In the genomic region with DNA sequence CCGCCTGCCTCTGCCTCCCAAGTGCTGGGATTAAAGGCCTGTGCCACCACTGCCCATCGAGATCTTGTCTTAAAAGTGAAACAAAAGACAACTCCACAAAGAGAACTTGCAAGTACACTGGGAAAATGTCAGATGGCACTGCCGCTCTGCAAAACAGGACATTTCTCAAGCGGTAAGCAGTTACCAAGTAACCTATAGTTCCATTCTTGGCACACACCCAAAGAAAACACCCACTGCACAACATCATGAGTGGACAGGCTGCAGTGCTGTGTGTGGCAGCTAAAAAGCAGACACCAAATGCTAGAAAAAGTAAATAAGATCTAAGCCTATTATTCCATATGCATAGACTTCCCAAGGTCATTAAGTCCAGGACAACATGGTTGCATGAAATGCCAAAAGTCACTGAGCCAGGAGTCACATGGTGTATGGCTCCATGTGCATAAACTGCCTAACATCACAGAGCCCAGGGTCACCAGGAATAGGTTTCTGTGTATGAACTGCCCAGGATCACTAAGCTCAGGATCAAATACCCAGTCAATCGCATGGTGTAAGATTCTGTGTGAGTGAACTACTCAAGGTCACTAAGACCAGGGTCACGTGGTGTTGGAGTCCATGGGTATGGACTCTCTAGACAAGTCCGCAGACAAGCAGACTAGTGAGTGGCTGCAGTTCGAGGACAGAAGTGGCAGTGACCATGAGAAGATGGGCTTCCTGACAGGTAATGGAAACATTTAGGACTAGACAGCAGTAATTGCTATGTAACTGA, we compare ENCODE assay signal across 14 mouse cellular contexts. TPM values are rescaled to one million over a fixed set of nuclear protein-coding genes. Genes with fewer than 3 reads are reported as not detected.
DNase-seq lines count a peak whose midpoint lies in the region; ATAC-seq and TF ChIP-seq lines count a peak whose summit lies in the region.
"Had no signal": no experiment of that assay in that cellular context is flagged by ENCODE, and none has a peak within 500 bp of the region (broad histone marks: within the 10 kb centered on the region; RNA-seq: fewer than 3 reads in every experiment).

No protein-coding gene starts in this region.

- intact Hi-C loops in heart, postnatal 10 days (cut with DNase I), result loop anchor here (2.0 kb wide), 1 partner anchor 25 kb away; no protein-coding TSS in a partner anchor

- TF ChIP-seq POLR2A in liver, adult 2 months (IDR thresholded peaks at IDR 0.05; ENCODE audit: extremely low read depth, insufficient read depth, low read length), result no peak
- no peak for TF ChIP-seq POLR2A in small intestine, adult 2 months (IDR thresholded peaks at IDR 0.05; ENCODE audit: low read depth, low read length)

- WGBS in heart, postnatal 0 days, result 65% methylated on average over 8 of the region's 8 CpGs
- 26% methylated on average over 8 of the region's 8 CpGs for WGBS in liver, adult 2 months
- WGBS in embryonic facial prominence, embryonic 15.5 days, result 87% methylated on average over 8 of the region's 8 CpGs
- WGBS in small intestine, adult 2 months, result 64% methylated on average over 8 of the region's 8 CpGs

- no peaks in the 10 kb centered on the region for H3K9me3 ChIP-seq in heart, postnatal 0 days (replicated peaks; ENCODE audit: control insufficient read depth, low read length)
- H3K9me3 ChIP-seq in embryonic facial prominence, embryonic 15.5 days (replicated peaks), result no peaks in the 10 kb centered on the region
- H3K9me3 ChIP-seq: embryonic facial prominence, embryonic 13.5 days; neural tube, embryonic 12.5 days had no signal

- no peak for TF ChIP-seq EP300 in heart, postnatal 0 days (IDR thresholded peaks at IDR 0.05; ENCODE audit: low read depth)

- DNase-seq in heart, postnatal 0 days (ENCODE audit: low spot score), result no peak
- DNase-seq in heart, postnatal 10 days, result no peak
- peak; percentile 73 for DNase-seq in liver, adult 2 months (ENCODE audit: extremely low read depth, low read depth, low spot score)
- no peak for DNase-seq in liver
- DNase-seq in c-Kit-positive CD71-positive TER-119-positive erythroid progenitor cells, embryonic 14.5 days (ENCODE audit: low spot score), result no peak
- DNase-seq: cerebellum, adult 18-20 months; right cerebral cortex, postnatal 25 days had no signal

- no peak overlapping the region for H3K4me3 ChIP-seq in heart, postnatal 0 days (ENCODE audit: low read depth, low read length)
- no peak overlapping the region for H3K4me3 ChIP-seq in liver, adult 2 months (ENCODE audit: insufficient read depth, low read depth, low read length)
- H3K4me3 ChIP-seq in embryonic facial prominence, embryonic 15.5 days (replicated peaks), result no peak overlapping the region
- no peak overlapping the region for H3K4me3 ChIP-seq in small intestine, adult 2 months (ENCODE audit: low read depth, low read length)
- H3K4me3 ChIP-seq: embryonic facial prominence, embryonic 13.5 days; neural tube, embryonic 12.5 days had no signal

- peaks cover 63% of the 10 kb centered on the region for H3K4me1 ChIP-seq in heart, postnatal 0 days (ENCODE audit: control insufficient read depth, insufficient read depth)
- H3K4me1 ChIP-seq in liver, adult 2 months (ENCODE audit: control insufficient read depth, insufficient read depth, low read length), result peaks cover 40% of the 10 kb centered on the region
- H3K4me1 ChIP-seq in embryonic facial prominence, embryonic 15.5 days, result peaks cover 21% of the 10 kb centered on the region
- H3K4me1 ChIP-seq in small intestine, adult 2 months (ENCODE audit: control insufficient read depth, insufficient read depth, insufficient read length, low read length), result peaks cover 13% of the 10 kb centered on the region

- TF ChIP-seq CTCF in heart, postnatal 0 days (IDR thresholded peaks at IDR 0.05; ENCODE audit: low read depth), result no peak
- TF ChIP-seq CTCF in liver, adult 2 months (IDR thresholded peaks at IDR 0.05; ENCODE audit: low read depth, low read length), result no peak
- TF ChIP-seq CTCF in small intestine, adult 2 months (IDR thresholded peaks at IDR 0.05; ENCODE audit: extremely low read depth, insufficient read length, insufficient replicate concordance, low read depth, low read length), result no peak

- H3K79me2 ChIP-seq in liver, adult 2 months (ENCODE audit: control insufficient read depth, insufficient read depth, low read length), result peaks cover 64% of the 10 kb centered on the region

- H3K27ac ChIP-seq in heart, postnatal 0 days (ENCODE audit: low read depth), result peak overlapping the region; percentile 76
- peak overlapping the region; percentile 46 for H3K27ac ChIP-seq in liver, adult 2 months (replicated peaks; ENCODE audit: insufficient read depth, low read depth, low read length)
- H3K27ac ChIP-seq in embryonic facial prominence, embryonic 15.5 days (replicated peaks), result 0 out of 2 replicates have a peak overlapping the region, but pooled peaks have one; percentile 39
- 0 out of 2 replicates have a peak overlapping the region, but pooled peaks have one; percentile 13 for H3K27ac ChIP-seq in small intestine, adult 2 months (ENCODE audit: insufficient read depth, low read depth, low read length)
- H3K27ac ChIP-seq: embryonic facial prominence, embryonic 13.5 days; neural tube, embryonic 12.5 days had no signal

- H3K4me2 ChIP-seq in heart, postnatal 0 days (ENCODE audit: low read depth, low read length), result peak overlapping the region; percentile 30
- H3K4me2 ChIP-seq in embryonic facial prominence, embryonic 15.5 days (replicated peaks), result no peak overlapping the region
- H3K4me2 ChIP-seq: embryonic facial prominence, embryonic 13.5 days; neural tube, embryonic 12.5 days had no signal

- H3K36me3 ChIP-seq in heart, postnatal 0 days (replicated peaks; ENCODE audit: control insufficient read depth, insufficient read depth, low read length), result peaks cover 7% of the 10 kb centered on the region; the same call in 1 of the 2 replicates
- H3K36me3 ChIP-seq in liver, adult 2 months (ENCODE audit: control insufficient read depth, insufficient read depth, low read length), result peaks cover 2% of the 10 kb centered on the region; the same call in 1 of the 2 replicates
- no peaks in the 10 kb centered on the region; the same call in 1 of the 2 replicates for H3K36me3 ChIP-seq in embryonic facial prominence, embryonic 15.5 days
- peaks cover 6% of the 10 kb centered on the region for H3K36me3 ChIP-seq in small intestine, adult 2 months (ENCODE audit: control insufficient read depth, insufficient read depth, low read length)

- no peak overlapping the region for H3K9ac ChIP-seq in heart, postnatal 0 days (replicated peaks; ENCODE audit: low read depth, low read length)
- no peak overlapping the region for H3K9ac ChIP-seq in liver, adult 2 months (ENCODE audit: low read depth, low read length)
- H3K9ac ChIP-seq in embryonic facial prominence, embryonic 15.5 days, result no peak overlapping the region
- H3K9ac ChIP-seq: embryonic facial prominence, embryonic 13.5 days; neural tube, embryonic 12.5 days had no signal

- ATAC-seq in heart, postnatal 0 days (ENCODE audit: insufficient read depth, low read depth), result no peak
- no peak for ATAC-seq in embryonic facial prominence, embryonic 15.5 days (ENCODE audit: insufficient number of reproducible peaks, low FRiP score, low TSS enrichment, low read depth)

- no peaks in the 10 kb centered on the region for H3K27me3 ChIP-seq in heart, postnatal 0 days (ENCODE audit: control insufficient read depth, insufficient read depth, low read length)
- H3K27me3 ChIP-seq in liver, adult 2 months (ENCODE audit: control insufficient read depth, insufficient read depth, low read length), result no peaks in the 10 kb centered on the region
- no peaks in the 10 kb centered on the region for H3K27me3 ChIP-seq in embryonic facial prominence, embryonic 15.5 days
- H3K27me3 ChIP-seq in small intestine, adult 2 months (ENCODE audit: control insufficient read depth, insufficient read depth, low read length), result no peaks in the 10 kb centered on the region
- H3K27me3 ChIP-seq: embryonic facial prominence, embryonic 13.5 days; neural tube, embryonic 12.5 days had no signal

RNA-seq across cellular contexts. Expression of a gene that starts 10.2 kb away (rescaled TPM):
- total RNA-seq in heart, postnatal 0 days (2014; rRNA removed; ENCODE audit: low replicate concordance), result 84.1 and 86.2 TPM in 2 replicates
- polyA plus RNA-seq in heart, postnatal 0 days (2015; fragmentation: Nextera tagmentation; extraction: Ambion mirVana), result 37.6 and 38.5 TPM in 2 replicates
- total RNA-seq in heart, postnatal 10 days (2021), result 10 to 100 TPM; 44.2 to 48.6 TPM
- 33.7 and 36.8 TPM in 2 replicates for total RNA-seq in liver, adult 2 months (2014; rRNA removed)
- 46.0 and 51.7 TPM in 2 replicates for polyA plus RNA-seq in liver, adult 2 months (2012; rRNA removed)
- 26.4 and 27.2 TPM in 2 replicates for polyA plus RNA-seq in embryonic facial prominence, embryonic 15.5 days (2015; fragmentation: Nextera tagmentation; extraction: Ambion mirVana)
- polyA plus RNA-seq in small intestine, adult 2 months (2012; rRNA removed), result 32.3 and 62.7 TPM in 2 replicates

RNA-seq across cellular contexts. Expression of a gene that starts 26.4 kb away (rescaled TPM):
- total RNA-seq in heart, postnatal 0 days (2014; rRNA removed; ENCODE audit: low replicate concordance), result 24.2 and 58.7 TPM in 2 replicates
- 20.7 and 28.0 TPM in 2 replicates for polyA plus RNA-seq in heart, postnatal 0 days (2015; fragmentation: Nextera tagmentation; extraction: Ambion mirVana)
- total RNA-seq in heart, postnatal 10 days (2021), result 10 to 100 TPM; 11.8 to 13.8 TPM
- total RNA-seq in liver, adult 2 months (2014; rRNA removed), result 11.0 and 17.5 TPM in 2 replicates
- polyA plus RNA-seq in liver, adult 2 months (2012; rRNA removed), result 23.9 and 29.7 TPM in 2 replicates
- polyA plus RNA-seq in embryonic facial prominence, embryonic 15.5 days (2015; fragmentation: Nextera tagmentation; extraction: Ambion mirVana), result 60.3 and 61.5 TPM in 2 replicates
- 12.7 and 33.9 TPM in 2 replicates for polyA plus RNA-seq in small intestine, adult 2 months (2012; rRNA removed)

RNA-seq across cellular contexts. Expression of a gene that starts 51.3 kb away (rescaled TPM):
- not detected in 2 replicates for total RNA-seq in heart, postnatal 0 days (2014; rRNA removed; ENCODE audit: low replicate concordance)
- not detected in 2 replicates for polyA plus RNA-seq in heart, postnatal 0 days (2015; fragmentation: Nextera tagmentation; extraction: Ambion mirVana)
- not detected for total RNA-seq in heart, postnatal 10 days (2021)
- total RNA-seq in liver, adult 2 months (2014; rRNA removed), result not detected in 2 replicates
- not detected in 2 replicates for polyA plus RNA-seq in liver, adult 2 months (2012; rRNA removed)
- not detected in 2 replicates for polyA plus RNA-seq in embryonic facial prominence, embryonic 15.5 days (2015; fragmentation: Nextera tagmentation; extraction: Ambion mirVana)
- not detected in 2 replicates for polyA plus RNA-seq in small intestine, adult 2 months (2012; rRNA removed)
- total RNA-seq: left cerebral cortex, postnatal 25 days; megakaryocyte-erythroid progenitor cell, adult 5-6 weeks had no signal
- polyA plus RNA-seq: embryonic facial prominence, embryonic 13.5 days; frontal cortex, adult 2 months; neural tube, embryonic 12.5 days had no signal

Comparison
In these comparisons a context has a peak if more than half of its experiments do, and no peak if none do; other contexts are left out.
1. H3K27ac ChIP-seq: peak in every context shown above with its lines; median percentile 76 in heart, postnatal 0 days; 46 in liver, adult 2 months; 39 in embryonic facial prominence, embryonic 15.5 days; 13 in small intestine, adult 2 months.